Mouse (Mus musculus) cortical plate, adult 2 months (tissue): Measurements from ENCODE around the gene Ints11. TPM values are rescaled to one million over a fixed set of nuclear protein-coding genes. Genes with fewer than 3 reads are reported as not detected.

ENCODE experiments used
- H3K27ac ChIP-seq: fragments of 200-500 bp; 2 replicates; pipeline ENCODE4 v1.5.1; 2012; ENCODE audit warnings: low read length, control low read depth, inconsistent platforms; ENCODE audit not compliant: insufficient read depth
- H3K4me1 ChIP-seq: fragments of 200-500 bp; 2 replicates; pipeline ENCODE4 v1.6.1; 2011; ENCODE audit warnings: low read length; ENCODE audit not compliant: control insufficient read depth, insufficient read depth
- H3K4me3 ChIP-seq: fragments of 200-500 bp; 2 replicates; pipeline ENCODE4 v1.5.1; 2011; ENCODE audit warnings: mild to moderate bottlenecking, low read length, control low read depth; ENCODE audit not compliant: insufficient read depth
- CTCF ChIP-seq: fragments of 200-500 bp; IDR thresholded peaks from 2 replicates; pipeline ENCODE4 v1.5.1; 2011; ENCODE audit warnings: mild to moderate bottlenecking, control low read depth, low read length; ENCODE audit not compliant: insufficient read depth; ENCODE audit errors: extremely low read depth
- POLR2A ChIP-seq: fragments of 200-500 bp; IDR thresholded peaks from 2 replicates; pipeline ENCODE4 v1.6.1; 2011; ENCODE audit warnings: mild to moderate bottlenecking, low read length, control low read depth; ENCODE audit not compliant: insufficient read depth; ENCODE audit errors: extremely low read depth
- polyA plus RNA-seq: library from polyadenylated mRNA; depleted of rRNA; stranded (reverse); fragments of >200 nt; gene quantifications from 2 replicates; pipeline ENCODE4 v1.2.3, GENCODE M21; 2012

Gene Ints11
- polyA plus RNA-seq, 1 experiment = 39.4 TPM

- Histone ChIP-seq H3K4me1 (peaks cover 8% of the 10 kb centered on the region), H3K27ac (no peak overlapping the region), H3K4me3 (no peak overlapping the region)
- no peak for TF ChIP-seq CTCF
- no peak for TF ChIP-seq POLR2A
Observed at GRCm38 (mm10) chr4:155896461-155896860, 27.1 kb downstream of the Ints11 start.

- peaks cover 6% of the 10 kb centered on the region; the same call in 1 of the 2 replicates for H3K4me1 ChIP-seq
- H3K4me3 ChIP-seq = no peak overlapping the region
- TF ChIP-seq POLR2A (no peak), CTCF (no peak)
- no peak overlapping the region for H3K27ac ChIP-seq
Observed at GRCm38 (mm10) chr4:155898318-155898717, 29.0 kb downstream of the Ints11 start.

- H3K4me3 ChIP-seq = no peak overlapping the region
- TF ChIP-seq CTCF (no peak), POLR2A (no peak)
- no peak overlapping the region for H3K27ac ChIP-seq
- peaks cover 2% of the 10 kb centered on the region; the same call in 1 of the 2 replicates for H3K4me1 ChIP-seq
Observed at GRCm38 (mm10) chr4:155899355-155899754, 30.0 kb downstream of the Ints11 start.

- TF ChIP-seq POLR2A (no peak), CTCF (no peak)
- no peaks in the 10 kb centered on the region for H3K4me1 ChIP-seq
- no peak overlapping the region for H3K27ac ChIP-seq
- no peak overlapping the region for H3K4me3 ChIP-seq
Observed at GRCm38 (mm10) chr4:155901205-155901604, 31.9 kb downstream of the Ints11 start.

GRCm38 (mm10) chr4:155903246-155903645 is 33.9 kb downstream of the Ints11 start:
- Histone ChIP-seq H3K4me3 (no peak overlapping the region), H3K27ac (no peak overlapping the region), H3K4me1 (no peaks in the 10 kb centered on the region)
- TF ChIP-seq POLR2A = no peak
- TF ChIP-seq CTCF = no peak

- H3K4me1 ChIP-seq = no peaks in the 10 kb centered on the region
- TF ChIP-seq POLR2A (no peak), CTCF (peak; percentile 33)
Observed at GRCm38 (mm10) chr4:155904318-155905102, 35.2 kb downstream of the Ints11 start.

GRCm38 (mm10) chr4:155905634-155906033 is 36.3 kb downstream of the Ints11 start:
- no peak overlapping the region for H3K27ac ChIP-seq
- H3K4me3 ChIP-seq = no peak overlapping the region
- TF ChIP-seq CTCF = no peak
- no peaks in the 10 kb centered on the region for H3K4me1 ChIP-seq

More at GRCm38 (mm10) chr4:155904318-155905102, 35.2 kb downstream of the Ints11 start:
- H3K4me3 ChIP-seq = no peak overlapping the region
- no peak overlapping the region for H3K27ac ChIP-seq

GRCm38 (mm10) chr4:155906125-155906524 is 36.8 kb downstream of the Ints11 start:
- TF ChIP-seq CTCF = no peak
- no peak for TF ChIP-seq POLR2A
- Histone ChIP-seq H3K27ac (no peak overlapping the region), H3K4me3 (no peak overlapping the region), H3K4me1 (no peaks in the 10 kb centered on the region)

- Histone ChIP-seq H3K27ac (no peak overlapping the region), H3K4me1 (no peaks in the 10 kb centered on the region), H3K4me3 (no peak overlapping the region)
- TF ChIP-seq CTCF = no peak
- TF ChIP-seq POLR2A = no peak
Observed at GRCm38 (mm10) chr4:155907003-155907402, 37.7 kb downstream of the Ints11 start.

- no peak overlapping the region for H3K27ac ChIP-seq
- no peak for TF ChIP-seq POLR2A
- no peak for TF ChIP-seq CTCF
- no peak overlapping the region for H3K4me3 ChIP-seq
- H3K4me1 ChIP-seq = no peaks in the 10 kb centered on the region
Observed at GRCm38 (mm10) chr4:155908281-155908680, 38.9 kb downstream of the Ints11 start.
